Mouse (Mus musculus) liver, adult 2 months (tissue): Measurements from ENCODE around the gene Podxl2.

Experiments used
- CTCF ChIP-seq: fragments of 200-500 bp; IDR thresholded peaks from 2 replicates; pipeline ENCODE4 v1.5.1; 2011; ENCODE audit warnings: low read depth, low read length, control low read depth
- POLR2A ChIP-seq: fragments of 200-500 bp; IDR thresholded peaks from 2 replicates; pipeline ENCODE4 v1.6.1; 2011; ENCODE audit warnings: low read length, control low read depth; ENCODE audit not compliant: insufficient read depth; ENCODE audit errors: extremely low read depth

DNA sequence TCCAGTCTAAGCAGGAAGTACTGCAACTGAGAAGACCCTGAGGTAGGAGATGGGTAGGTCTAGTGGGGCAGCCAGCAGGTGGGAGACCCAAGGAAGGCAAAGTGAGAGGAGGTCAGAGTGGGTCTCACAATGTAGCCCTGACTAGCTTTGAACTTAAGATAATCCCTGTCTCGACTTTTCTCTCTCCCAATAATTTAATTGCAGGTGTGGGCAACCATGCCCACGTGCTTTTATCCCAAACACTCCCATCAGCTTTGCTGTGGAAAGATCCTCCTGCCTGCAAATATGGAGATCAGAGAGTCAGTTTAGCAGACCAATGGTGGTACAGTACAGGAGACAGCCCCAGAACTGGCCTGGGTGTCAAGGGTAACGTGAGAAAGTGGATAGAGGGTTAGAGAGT, 34.6 kb downstream of the Podxl2 start:
- TF ChIP-seq CTCF, result no peak
- no peak for TF ChIP-seq POLR2A
